Mouse (Mus musculus): ENCODE measurements at regions not wholly inside any gene's neighbourhood (a gene's known extent, or its start where the extent isn't known, plus 50 kb on each side); places are given as distances from the start of the nearest gene placed in this dataset.

DNA sequence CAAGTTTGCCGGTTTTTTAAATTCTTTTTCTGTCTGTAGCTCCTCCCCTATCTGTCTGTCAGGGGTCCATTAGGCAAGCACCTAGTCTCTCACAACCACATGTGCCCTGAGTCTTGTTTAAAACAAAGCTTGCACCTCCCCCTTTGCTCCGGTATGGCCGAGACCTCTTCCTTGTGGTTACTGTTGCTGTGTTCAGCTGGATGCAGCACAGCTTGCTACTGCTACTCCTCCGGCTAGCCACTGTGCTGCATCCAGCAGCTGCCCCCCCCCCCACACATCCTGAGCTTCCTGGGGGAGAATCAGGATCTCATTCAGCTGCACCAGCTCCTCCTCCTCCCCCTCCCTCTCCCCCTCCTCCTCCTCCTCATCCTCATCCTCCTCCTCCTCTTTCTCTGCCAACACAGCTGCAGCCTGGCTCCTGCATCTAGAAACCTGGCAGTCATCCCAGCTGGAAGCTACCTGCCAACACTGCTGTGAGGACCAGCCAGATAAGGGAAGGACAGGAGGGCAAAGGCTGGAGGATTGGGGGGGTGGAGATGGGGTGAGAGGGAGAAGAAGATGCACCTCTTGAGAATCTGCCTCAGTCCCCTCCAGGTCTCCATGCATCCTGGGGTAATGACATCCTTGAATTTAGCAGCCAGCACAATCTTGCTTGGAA lies 114.8 kb upstream of the Tmem260 start:
- DNase-seq = peak; percentile 20

DNA sequence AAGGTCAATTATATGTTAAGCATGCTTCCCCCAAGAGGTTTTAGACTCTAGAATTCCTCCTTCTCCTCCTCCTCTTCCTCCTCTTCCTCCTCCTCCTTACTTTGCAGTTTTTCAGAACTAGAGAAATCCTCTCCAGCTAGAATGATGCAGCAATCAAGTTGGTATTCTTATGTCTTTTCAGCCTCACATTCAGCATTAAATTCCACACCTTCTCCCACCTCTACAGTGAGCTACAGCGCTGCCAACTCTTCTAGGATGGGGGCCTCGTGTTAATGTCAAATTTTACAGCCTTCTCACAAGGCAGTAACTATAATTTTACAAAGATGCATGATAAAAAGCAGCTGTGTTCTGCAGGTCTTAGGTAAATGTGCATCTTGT lies 114.3 kb upstream of the Tmem260 start:
- no peak for DNase-seq

DNA sequence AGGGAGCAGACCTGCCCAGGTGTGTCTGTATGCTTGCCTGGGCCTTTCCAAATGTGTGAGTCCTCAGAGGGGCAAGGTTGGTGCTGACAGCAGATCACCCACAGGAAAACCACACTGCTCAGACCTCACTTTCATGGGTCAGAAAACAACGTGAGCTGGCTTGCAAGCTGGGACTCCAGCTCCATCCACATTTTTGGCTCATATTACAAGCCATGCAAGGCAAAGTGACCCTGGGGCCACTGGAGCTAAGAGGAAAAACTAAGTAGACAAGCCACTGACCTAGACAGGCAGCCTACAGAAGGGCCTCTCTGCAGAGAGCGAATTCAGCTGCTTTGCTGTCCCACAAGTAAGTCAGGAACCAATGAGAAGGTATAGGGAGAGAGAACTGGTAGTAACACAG lies 113.7 kb upstream of the Tmem260 start:
- peak; percentile 16 for DNase-seq

DNA sequence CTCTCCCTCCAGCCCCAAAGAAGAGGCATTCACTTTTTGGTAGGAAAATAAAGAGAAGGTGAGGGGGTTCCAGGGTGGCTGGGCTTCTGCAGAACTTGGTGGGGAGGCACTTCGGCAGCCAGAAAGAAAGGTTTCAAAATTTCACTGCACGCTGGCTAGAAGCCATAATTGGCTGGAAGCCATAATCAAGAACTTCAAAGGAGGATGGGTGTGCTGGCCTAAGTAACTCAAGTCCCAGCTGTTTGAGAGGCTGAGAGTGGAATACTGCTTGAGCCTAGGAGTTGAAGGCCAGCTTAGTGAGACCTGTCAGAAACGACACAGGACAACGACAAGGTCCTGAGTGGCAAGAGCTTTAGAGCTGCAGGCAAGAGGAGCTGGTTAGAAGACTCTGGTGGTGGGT lies 113.3 kb upstream of the Tmem260 start:
- peak; percentile 59 for DNase-seq

DNA sequence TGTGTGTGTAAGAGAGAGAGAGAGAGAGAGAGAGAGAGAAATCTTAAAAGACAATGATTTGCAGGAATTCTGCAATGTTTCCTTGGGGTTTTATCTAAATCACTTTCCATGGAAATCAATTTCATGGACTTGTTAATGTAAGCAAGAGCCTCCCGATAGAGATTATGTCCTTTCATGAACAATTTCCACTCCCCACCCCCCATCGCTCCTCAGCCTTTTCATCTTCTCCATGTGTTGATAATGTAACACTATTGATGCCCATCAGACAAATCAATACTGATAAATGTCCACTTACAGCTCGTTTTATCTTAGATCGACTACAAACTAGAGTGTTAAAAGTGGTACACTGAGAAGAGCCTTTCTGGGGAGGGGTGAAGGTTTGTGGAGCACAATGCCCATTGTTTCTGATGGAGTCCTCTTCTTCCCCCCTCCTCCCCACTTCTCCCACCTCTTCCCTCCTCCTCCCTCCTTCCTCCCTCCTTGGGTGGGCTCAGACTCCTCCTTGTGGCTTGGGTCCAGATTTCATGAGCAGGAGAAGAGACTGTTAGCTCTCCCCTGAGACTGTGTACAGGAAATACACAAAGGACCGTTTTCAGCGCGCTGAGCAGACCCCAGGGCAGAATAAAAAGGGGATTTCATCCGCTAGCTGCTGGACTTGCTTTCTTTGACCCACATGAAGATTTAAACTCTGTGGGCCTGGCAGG lies 111.7 kb upstream of the Tmem260 start:
- no peak for DNase-seq

DNA sequence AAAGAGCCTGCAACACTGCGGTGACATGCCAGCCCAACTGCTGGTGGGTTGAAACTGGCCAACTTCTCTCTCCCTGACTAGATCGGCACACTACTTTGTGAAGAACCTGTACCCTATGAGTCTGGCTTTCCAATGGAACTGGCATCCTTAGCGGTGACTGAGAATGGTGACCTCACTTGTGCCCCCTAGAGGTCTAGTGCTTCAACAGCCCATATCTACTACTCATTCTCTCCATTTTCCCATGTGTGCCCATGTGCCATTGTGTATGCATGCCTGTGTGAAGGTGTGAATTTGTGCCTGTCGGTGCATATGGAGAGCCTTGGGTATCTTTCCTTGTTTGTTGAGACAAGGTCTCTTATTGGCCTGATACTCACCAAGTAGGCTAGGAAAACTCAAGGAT lies 106.5 kb upstream of the Tmem260 start:
- DNase-seq = peak; percentile 16

DNA sequence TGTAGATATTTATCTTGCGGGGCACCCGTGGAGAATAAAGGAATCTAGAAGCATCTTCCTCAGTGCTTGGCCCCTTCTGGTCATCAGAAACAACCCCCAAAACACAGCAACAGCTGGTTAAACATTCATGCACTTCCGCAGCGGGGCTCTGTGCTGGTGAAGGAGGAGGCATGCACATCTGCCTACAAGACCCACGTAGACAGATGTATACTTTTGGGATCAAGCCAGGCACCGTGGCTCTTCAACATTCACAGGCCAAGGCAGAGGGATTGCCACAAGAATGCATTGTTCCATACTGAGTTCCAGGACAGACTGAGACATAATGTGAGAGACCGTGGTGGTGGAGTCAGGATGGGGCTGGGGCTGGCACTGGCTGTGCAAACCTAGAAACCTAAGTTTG lies 103.0 kb upstream of the Tmem260 start:
- no peak for DNase-seq

DNA sequence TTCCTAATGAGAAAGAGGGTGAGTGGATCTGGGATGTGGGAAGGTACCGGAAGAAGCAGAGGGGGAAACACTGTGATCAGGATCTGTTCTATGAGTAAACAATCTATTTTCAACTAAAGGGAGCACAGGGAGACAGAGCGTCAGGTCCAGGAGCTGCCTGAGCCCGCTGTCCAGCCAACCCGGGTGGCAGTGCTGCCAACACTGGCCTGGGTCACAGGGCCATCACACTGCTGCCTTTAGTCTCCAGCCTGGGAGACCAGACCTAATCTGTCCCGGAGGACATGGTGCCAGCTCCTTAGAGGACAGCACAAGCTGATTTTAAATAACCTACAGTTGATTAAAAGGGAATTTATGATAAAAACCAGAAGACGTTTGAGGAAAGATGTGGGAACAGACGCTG lies 100.0 kb upstream of the Tmem260 start:
- DNase-seq = no peak

DNA sequence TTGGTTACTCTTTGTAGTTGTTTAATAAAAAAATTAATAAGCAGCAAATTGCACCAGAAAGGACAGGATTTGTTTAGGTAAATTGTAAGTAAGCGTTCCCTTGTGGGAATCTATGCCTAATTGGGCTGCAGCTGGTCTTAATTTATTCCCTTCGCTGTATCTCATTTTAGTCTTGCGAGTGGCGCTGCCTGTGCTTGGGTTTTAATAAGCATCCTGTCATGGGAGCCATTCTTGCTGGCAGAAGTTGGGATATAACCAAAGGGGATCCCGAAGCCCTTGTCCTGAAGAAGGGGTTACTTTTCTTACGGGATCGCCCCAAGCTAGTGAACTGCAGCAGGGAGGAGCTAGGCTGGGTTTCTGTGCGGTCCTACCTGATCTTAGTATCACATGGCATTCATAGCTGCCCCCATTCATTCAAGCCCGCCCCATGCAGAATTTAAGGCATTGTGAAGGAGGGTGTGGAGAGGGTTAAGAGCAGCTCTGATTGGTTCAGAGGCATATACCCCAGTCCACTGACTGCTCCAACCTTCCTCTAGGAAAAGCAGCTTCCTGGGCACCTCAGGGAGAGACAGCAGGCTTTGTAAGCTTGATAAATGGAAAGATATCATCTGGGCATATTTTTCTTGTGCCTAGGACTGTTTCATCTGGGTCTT lies 96.4 kb upstream of the Tmem260 start:
- no peak for DNase-seq

DNA sequence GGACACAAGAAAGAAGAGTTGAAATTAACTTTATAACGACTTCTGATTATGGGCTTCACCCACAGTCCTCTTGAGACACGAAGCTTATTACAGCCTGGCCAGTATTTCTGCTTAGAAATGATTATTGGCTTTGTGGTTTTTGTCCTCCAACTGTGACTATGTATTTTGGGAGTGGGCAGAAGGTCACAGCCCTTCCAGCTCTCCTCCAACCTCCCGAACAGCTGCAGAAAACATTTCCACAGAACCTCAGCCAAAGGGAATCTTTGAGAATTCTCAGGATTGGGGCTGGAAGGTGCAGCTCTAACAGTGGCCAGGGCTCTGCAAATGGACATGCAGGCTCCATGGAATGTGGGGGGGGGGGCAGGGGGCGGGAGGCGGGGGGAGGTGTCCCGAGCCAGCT lies 94.3 kb upstream of the Tmem260 start:
- DNase-seq = no peak

DNA sequence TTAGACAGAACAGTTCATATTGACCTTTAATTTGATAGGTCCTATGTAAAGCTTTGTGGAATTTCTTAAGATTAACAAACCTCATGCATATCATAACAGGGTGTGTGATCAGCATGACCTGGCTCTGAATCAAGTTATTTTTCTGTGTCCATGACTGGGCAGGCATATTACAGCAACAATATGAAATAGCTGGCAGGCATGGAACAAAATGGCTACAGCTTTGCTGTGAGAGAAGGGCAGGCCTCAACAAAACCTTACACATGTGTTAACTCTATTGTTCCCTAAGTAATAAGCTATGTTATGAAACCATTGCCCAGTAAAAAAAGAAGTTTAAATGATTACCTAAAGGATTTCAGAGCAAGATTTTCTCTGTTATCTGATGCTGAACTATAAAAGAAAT lies 93.1 kb upstream of the Tmem260 start:
- no peak for DNase-seq

DNA sequence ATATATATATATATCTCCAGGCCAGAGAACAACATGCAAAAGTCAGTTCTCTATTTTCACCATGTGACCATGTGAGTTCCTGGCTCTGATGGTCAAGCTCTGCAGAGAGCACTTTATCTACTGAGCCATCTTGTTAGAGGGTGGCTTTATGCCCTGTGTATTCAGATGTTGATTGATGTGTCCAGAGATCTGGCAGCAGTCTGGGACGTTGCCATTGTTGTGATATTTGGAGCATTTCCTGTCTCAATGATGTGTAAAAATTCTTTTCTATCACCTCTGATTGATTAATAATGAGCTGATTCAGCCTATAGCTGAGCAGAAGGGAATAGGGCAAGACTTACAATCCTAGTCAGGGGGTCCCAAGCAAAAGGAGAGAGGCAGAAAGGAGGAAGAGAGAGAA lies 91.7 kb upstream of the Tmem260 start:
- no peak for DNase-seq

DNA sequence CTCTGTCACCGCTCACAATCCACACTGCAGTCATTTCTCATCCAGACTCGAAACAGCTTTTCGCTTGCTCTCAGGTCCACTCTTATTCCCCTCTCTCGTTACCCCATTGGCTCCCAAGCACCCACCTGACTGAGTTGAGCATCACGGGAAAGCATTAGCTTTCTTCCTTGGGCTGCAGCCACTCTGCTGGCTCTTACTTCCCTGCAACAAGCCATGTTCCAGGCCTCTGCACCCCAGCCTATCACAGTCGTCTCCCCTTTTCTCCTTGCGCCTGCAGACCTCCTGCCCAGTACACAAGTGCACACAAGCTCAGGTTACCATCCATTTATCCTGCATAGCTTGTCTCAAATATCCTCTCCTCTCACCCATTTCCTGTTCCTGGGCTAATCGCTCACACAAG lies 88.5 kb upstream of the Tmem260 start:
- no peak for DNase-seq

DNA sequence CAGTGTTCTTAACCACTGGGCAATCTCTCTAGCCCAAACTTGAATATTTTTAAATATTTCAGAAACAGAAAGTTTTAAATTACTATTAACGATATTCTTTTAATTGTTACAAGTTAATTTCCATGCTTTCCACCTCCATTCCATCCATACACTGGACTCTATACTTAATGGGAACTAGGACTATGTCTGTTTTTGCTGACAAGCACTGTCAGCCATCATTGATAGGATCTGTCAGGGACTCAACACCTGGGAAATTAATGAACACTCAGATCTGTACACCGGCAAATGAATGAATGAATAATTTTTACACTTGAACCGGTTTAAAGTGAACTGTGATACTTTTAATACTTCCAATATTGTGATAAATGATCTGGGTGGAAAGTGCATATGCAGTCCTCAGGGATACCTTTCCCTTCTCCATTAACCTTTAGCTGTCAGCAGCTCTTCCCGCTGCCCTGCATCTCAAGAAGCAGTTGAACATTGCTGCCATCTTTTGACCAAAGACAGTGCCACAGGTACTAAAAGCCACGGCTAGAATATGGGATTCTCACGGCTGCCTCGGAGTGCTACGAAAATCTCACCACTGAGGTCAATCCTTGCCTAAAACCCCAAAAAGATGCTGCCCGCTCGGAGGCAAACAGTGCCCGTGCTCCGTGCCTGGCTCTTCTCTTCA lies 87.3 kb upstream of the Tmem260 start:
- peak; percentile 30 for DNase-seq

DNA sequence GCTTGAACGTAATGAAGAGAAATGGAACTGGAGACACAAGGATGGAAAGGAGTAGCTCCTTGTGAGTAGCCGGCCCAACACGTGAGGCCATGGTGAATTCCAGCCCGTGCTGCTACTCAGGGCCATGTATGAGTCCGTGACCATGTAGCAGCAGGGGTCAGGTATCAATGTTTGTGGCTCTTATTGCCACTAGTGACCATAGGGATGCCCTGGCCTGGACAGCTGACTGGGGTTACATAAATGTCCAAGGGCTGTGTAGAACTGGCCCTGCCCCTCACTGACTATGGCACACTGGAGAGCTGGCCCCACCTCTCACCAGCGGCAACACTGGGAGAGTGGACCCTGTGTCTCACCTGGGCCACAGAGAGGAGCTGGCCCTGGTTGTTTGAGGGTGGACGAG lies 84.1 kb upstream of the Tmem260 start:
- DNase-seq = no peak

DNA sequence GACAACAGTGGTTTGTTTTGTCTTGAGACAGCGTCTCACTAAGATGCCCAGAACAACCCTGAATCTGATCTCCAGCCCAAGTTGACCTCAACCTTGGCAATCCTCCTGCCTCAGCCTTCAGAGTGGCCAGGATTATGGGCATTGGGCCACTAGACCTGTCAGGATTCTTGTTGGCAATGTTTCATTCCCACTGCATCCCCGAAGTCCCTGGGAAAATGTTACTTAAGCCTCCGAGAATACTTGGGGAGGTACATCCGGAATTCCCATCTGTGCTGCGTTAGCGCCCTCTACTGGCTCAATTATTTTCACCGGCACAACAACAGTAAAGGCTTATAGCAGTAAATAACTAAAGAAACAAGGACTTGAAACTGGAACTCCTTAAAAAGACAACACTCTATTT lies 78.9 kb upstream of the Tmem260 start:
- peak; percentile 89 for DNase-seq

DNA sequence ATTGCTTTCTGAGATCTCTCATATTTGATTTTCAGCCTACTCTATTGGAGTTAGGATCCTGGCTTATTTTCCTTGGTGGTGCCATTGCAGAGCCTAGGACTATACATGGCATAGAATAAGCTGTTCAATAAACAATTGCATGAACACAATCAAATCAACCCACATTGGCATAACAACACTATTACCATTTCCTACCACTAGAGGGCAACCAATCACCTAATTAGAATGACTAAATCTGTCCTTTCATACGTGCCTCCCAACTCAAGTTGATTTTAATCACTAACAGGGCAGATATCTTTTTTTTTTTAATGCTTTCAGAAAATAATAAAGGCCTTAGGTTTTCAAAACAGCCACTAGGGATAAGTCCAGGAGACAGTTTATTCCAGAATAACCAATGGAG lies 75.6 kb upstream of the Tmem260 start:
- peak; percentile 84 for DNase-seq

DNA sequence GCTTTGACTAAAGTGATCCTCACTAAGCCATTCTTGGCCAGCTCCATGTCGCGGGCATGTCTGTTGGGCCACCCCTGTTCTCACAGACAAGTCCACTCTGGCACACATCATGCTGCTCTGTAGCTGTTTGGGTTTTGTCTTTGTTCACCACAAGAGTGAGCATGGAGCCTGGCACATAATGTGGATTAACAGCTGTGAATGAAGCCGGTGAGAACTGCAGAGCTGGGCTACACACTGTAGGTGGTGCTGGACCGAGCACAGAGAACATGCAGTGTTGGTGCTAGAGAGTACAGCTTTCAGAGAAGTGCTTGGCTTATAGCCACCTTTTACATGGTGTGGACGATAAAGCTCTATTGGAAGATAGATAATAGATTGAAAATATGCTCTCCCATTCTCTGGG lies 74.2 kb upstream of the Tmem260 start:
- peak; percentile 48 for DNase-seq

DNA sequence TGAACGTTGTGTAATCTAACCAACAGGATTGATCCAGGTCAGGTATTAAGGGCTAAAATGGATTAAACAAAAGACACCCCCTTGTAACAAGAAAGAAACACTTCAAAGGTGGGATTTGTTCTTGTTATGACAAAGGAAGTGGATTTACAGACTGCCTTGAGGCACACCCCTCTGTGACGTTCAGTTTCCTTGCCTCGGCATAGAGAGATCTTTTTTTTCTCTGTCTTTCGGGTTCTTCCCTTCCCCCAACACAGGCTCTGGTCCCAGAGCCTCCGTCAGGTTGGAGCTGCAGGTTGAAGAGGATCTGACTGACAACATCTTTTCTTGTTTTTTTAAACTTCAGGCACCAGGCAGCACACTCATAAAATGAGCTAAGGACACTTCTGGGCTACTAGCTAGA lies 69.8 kb upstream of the Tmem260 start:
- DNase-seq = no peak
